Mouse (Mus musculus): ENCODE measurements around the gene Itpkb. TPM values are rescaled to one million over a fixed set of nuclear protein-coding genes. Genes with fewer than 3 reads are reported as not detected.

Gene Itpkb
- polyA plus RNA-seq, 1 experiment, result 55.6 TPM

DNA sequence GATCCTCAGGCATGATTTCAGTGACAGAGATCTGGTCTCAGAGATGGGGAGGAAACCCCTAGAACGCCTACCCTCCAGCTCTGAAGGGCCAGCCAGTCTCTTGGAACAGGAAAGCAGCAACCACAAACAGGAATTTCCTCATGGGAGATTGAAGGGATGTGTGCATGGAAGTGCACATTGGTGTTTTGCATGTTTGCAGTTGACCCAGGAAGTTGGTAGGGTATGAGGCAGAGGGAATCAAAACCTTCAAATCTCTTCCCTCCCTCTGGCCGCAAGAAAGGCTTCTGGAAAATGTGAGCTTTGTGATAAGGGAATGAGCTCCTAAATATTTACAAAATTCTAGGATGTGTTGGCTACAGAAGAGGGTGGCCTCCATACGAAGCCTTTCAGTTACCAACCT lies 33.0 kb downstream of the Itpkb start:
- TF ChIP-seq POLR2A (IDR thresholded peaks at IDR 0.05; ENCODE audit: borderline replicate concordance, extremely low read depth, low read depth, low read length) (no peak), CTCF (IDR thresholded peaks at IDR 0.05; ENCODE audit: insufficient read depth, low read length) (no peak)
- peaks cover 62% of the 10 kb centered on the region for H3K4me1 ChIP-seq (ENCODE audit: control insufficient read depth, insufficient read depth, low read length)

DNA sequence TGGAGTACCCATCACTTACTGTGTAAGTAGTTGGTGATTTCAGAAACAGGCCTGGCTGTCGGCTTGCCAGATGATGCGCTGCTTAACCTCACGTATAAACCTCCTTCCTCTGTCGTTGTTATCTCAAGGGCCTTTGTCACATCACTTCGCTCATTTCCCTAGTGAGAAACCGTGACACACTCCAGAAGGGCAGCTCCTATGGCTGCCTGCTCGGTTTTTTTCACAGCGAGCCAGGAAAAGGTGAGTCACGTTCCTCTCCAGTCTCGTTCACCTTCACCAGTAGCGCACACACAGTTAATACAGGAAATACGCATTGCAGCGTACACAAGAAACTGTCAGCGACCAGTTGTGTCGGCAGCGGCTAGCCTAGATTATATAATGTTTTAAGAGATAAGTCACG lies 33.7 kb downstream of the Itpkb start:
- 26% methylated on average over 17 of the region's 17 CpGs for WGBS
- peaks cover 69% of the 10 kb centered on the region for H3K4me1 ChIP-seq (ENCODE audit: control insufficient read depth, insufficient read depth, low read length)
- no peak overlapping the region for H3K4me3 ChIP-seq (replicated peaks; ENCODE audit: extremely low read depth, low read depth, low read length)
- peak; percentile 57 for DNase-seq
- no peak for TF ChIP-seq CTCF (IDR thresholded peaks at IDR 0.05; ENCODE audit: insufficient read depth, low read length)
- TF ChIP-seq POLR2A (IDR thresholded peaks at IDR 0.05; ENCODE audit: borderline replicate concordance, extremely low read depth, low read depth, low read length), result no peak

More for the DNA sequence above, 33.0 kb downstream of the Itpkb start:
- H3K4me3 ChIP-seq (replicated peaks; ENCODE audit: extremely low read depth, low read depth, low read length), result no peak overlapping the region
- no peak for DNase-seq
- 43% methylated on average over 3 of the region's 3 CpGs for WGBS

DNA sequence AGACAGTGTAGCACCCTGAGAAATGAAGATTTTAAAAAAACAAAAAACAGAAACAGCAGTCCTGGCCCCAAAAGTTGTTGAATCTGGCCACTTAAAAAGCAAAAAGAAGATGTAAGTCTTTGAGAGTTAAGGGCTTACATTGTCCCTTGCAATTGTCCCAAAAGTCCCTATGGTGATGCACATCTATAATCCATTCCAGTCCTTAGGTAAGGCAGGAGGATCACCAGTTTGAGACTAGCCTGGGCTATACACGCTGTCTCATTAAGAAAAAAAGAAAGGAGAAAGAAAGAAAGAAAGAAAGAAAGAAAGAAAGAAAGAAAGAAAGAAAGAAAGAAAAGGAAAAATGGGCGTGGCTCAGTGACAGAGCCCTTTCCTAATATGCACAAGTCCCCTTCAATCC lies 34.4 kb downstream of the Itpkb start:
- H3K4me1 ChIP-seq (ENCODE audit: control insufficient read depth, insufficient read depth, low read length), result peaks cover 68% of the 10 kb centered on the region
- H3K4me3 ChIP-seq (replicated peaks; ENCODE audit: extremely low read depth, low read depth, low read length), result no peak overlapping the region
- 31% methylated on average over 2 of the region's 2 CpGs for WGBS
- DNase-seq, result no peak
- TF ChIP-seq CTCF (IDR thresholded peaks at IDR 0.05; ENCODE audit: insufficient read depth, low read length) (no peak), POLR2A (IDR thresholded peaks at IDR 0.05; ENCODE audit: borderline replicate concordance, extremely low read depth, low read depth, low read length) (no peak)

DNA sequence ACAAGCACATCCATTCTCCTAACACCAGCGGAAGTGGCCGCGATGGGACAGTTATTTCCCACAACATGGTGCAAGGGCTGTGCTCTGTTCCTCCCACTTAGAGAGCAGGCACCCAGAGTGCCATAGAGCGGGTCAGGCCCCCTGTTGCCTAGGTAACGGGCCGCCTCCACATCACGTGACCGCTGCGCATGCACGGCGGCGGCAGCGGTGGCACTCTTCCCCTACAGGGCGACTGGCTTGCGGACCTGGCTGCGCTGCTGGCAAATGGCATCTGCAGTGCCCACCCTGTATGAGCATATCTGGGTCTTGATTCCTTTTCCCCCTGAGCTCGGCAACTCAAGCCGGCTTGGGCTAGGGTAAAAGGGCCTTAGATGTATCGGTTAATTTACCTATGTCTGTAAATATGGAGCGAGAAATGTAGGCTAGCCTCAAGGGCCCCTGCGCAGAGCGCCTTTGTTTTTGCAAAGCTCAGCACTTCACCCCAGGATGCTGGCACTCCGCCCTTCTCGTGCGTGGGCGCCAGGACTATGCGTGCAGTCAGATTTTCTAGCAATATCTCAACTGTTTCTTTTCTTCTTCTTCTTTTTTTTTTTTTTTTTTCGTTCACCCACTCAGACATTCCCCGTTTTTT lies 35.0 kb downstream of the Itpkb start:
- peak; percentile 93 for DNase-seq
- TF ChIP-seq CTCF (IDR thresholded peaks at IDR 0.05; ENCODE audit: insufficient read depth, low read length) (no peak), POLR2A (IDR thresholded peaks at IDR 0.05; ENCODE audit: borderline replicate concordance, extremely low read depth, low read depth, low read length) (peak; percentile 70; the same call in 1 of the 2 replicates)
- WGBS, result under 1% methylated on average over 29 of the region's 29 CpGs
- Histone ChIP-seq H3K4me1 (ENCODE audit: control insufficient read depth, insufficient read depth, low read length) (peaks cover 65% of the 10 kb centered on the region), H3K4me3 (replicated peaks; ENCODE audit: extremely low read depth, low read depth, low read length) (peak overlapping the region; percentile 36)

DNA sequence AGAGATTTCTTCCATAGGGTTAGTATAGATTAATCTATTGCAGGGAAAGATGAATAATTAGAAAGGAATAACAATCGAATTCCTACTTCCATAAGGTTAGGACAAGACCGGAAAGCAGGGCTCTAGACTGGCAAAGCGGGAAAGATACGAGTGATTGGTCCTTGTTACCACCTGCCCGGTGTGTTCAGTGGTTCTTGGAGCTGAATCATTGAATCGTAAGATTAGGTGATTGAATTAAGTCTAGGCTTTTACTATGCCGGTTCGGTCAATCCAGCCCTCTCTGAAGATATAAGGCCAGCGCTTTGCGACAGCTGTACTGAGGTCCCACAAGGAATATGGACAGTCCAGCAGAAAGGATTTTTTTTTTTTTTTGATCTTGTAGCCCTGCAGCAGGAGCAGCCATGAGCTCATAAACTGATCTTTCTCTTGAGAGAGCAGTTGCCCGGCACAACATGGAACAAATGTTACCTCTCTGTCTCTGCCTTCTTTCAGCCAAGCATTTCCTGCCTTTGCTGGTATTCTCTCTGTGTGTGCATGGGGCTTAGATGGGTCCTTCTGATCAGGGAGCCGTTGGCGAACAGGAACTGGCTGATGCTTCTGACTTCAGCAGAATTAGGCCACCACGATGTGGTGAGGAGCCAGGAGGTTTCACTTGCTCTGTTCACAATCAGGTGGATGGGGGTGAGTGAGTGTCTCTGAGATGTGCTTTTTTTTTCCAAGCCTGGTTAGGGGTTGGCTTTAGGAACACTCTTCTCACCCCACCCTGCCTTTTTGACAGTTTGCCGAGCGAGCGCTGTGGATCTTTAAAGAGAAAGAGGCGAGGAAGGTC lies 35.9 kb downstream of the Itpkb start:
- TF ChIP-seq POLR2A (IDR thresholded peaks at IDR 0.05; ENCODE audit: borderline replicate concordance, extremely low read depth, low read depth, low read length) (no peak), CTCF (IDR thresholded peaks at IDR 0.05; ENCODE audit: insufficient read depth, low read length) (no peak)
- H3K4me3 ChIP-seq (replicated peaks; ENCODE audit: extremely low read depth, low read depth, low read length), result no peak overlapping the region
- DNase-seq, result no peak

DNA sequence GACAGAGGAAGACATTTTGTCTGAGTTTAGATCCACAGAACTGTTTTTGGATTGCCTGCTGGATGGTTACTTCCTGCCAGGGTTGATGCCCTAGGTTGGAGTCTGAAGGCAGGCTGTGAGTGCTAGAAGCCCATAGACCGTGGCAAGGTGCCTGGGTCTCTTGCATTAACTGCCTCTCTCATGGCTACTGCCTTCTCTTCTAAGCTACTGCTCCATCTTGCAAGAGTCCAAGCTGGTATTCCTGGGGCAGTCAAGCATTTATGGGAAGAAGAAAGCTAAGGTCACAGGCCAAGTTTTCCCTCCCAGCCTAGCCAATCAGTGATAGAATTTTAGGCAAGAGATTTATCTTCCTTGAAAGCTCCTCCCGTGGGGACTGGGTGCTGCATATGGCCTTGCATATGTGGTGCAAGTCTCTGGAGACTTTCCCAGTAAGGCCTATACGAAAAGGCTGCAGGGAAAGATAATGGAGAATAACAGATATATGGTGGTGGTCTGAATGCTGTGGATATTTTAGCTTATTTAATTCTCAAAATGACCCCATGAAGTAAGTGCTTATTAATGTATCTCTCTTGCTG lies 36.8 kb downstream of the Itpkb start:
- peaks cover 68% of the 10 kb centered on the region for H3K4me1 ChIP-seq (ENCODE audit: control insufficient read depth, insufficient read depth, low read length)
- 42% methylated on average over 3 of the region's 3 CpGs for WGBS
- H3K4me3 ChIP-seq (replicated peaks; ENCODE audit: extremely low read depth, low read depth, low read length), result no peak overlapping the region
- no peak for DNase-seq
- TF ChIP-seq CTCF (IDR thresholded peaks at IDR 0.05; ENCODE audit: insufficient read depth, low read length), result no peak

More for the DNA sequence above, 35.9 kb downstream of the Itpkb start:
- 53% methylated on average over 18 of the region's 18 CpGs for WGBS
- H3K4me1 ChIP-seq (ENCODE audit: control insufficient read depth, insufficient read depth, low read length), result peaks cover 71% of the 10 kb centered on the region

DNA sequence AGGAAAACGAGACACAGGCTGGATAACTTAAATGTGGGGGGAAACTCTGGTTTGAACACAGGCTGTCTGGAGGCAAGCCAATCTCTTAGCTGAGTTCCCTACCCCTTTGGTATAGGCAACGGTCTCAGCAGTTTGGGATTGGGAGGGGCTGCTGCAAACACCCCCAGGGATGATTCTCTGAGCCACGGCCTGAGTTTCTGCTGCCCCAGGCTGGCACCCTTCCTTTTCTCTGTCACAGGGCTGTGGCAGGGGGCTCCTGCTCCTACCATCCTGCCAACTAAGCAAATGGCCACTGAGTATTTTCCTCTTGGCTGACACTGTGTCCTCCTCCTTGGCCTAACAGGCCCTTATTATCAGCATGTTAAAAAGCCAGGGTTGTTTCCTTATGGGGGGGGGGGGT lies 37.3 kb downstream of the Itpkb start:
- Histone ChIP-seq H3K4me3 (replicated peaks; ENCODE audit: extremely low read depth, low read depth, low read length) (no peak overlapping the region), H3K4me1 (ENCODE audit: control insufficient read depth, insufficient read depth, low read length) (peaks cover 65% of the 10 kb centered on the region)
- 44% methylated on average over 3 of the region's 3 CpGs for WGBS
- TF ChIP-seq CTCF (IDR thresholded peaks at IDR 0.05; ENCODE audit: insufficient read depth, low read length) (no peak), POLR2A (IDR thresholded peaks at IDR 0.05; ENCODE audit: borderline replicate concordance, extremely low read depth, low read depth, low read length) (no peak)
- DNase-seq, result no peak

DNA sequence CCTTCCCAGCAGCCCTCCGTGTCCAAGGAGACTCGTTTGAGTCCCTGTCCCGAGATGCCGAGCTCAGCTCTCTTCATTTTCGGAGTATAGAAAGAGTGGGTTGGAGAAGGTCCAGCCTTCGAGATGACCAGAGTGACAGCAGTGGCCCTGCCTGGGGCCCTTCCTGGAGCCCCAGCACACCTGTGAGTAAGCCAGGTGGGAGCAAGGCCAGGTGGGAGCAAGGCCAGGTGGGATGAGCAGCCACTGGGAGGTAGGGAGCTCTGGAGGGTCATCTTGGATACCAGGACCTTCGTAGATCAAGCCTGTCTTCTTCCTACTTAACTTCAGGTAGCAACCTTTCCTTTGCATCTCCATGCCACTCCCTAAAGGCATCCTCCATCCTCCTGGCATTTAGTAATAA lies 37.8 kb downstream of the Itpkb start:
- Histone ChIP-seq H3K4me1 (ENCODE audit: control insufficient read depth, insufficient read depth, low read length) (peaks cover 66% of the 10 kb centered on the region), H3K4me3 (replicated peaks; ENCODE audit: extremely low read depth, low read depth, low read length) (no peak overlapping the region)
- 64% methylated on average over 7 of the region's 7 CpGs for WGBS
- TF ChIP-seq CTCF (IDR thresholded peaks at IDR 0.05; ENCODE audit: insufficient read depth, low read length) (no peak), POLR2A (IDR thresholded peaks at IDR 0.05; ENCODE audit: borderline replicate concordance, extremely low read depth, low read depth, low read length) (no peak)
- DNase-seq, result no peak

DNA sequence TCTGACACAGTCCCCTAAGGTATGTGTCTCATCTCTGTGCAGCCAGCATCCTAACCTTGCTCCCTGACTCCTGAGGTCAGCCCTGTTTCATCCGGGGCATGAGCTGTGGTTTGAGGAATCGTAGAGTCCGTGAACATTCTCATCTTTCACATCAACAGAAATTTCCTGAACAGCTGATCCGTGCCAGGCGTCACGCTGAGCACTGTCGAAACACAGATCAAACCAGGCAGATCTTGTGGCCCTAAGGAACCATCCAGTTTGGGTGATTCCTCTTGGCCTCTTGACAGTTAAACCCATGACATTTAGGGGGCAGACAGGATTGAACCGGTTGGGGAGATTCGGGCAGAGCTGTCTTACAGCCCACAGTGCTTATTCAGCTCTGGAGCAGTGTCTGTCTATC lies 38.4 kb downstream of the Itpkb start:
- 41% methylated on average over 9 of the region's 9 CpGs for WGBS
- no peak overlapping the region for H3K4me3 ChIP-seq (replicated peaks; ENCODE audit: extremely low read depth, low read depth, low read length)
- TF ChIP-seq POLR2A (IDR thresholded peaks at IDR 0.05; ENCODE audit: borderline replicate concordance, extremely low read depth, low read depth, low read length), result no peak
- TF ChIP-seq CTCF (IDR thresholded peaks at IDR 0.05; ENCODE audit: insufficient read depth, low read length), result no peak
- H3K4me1 ChIP-seq (ENCODE audit: control insufficient read depth, insufficient read depth, low read length), result peaks cover 63% of the 10 kb centered on the region
- no peak for DNase-seq

All from lung, adult 2 months (tissue).